Mouse (Mus musculus) MEL (cell line): ENCODE measurements at regions not wholly inside any gene's neighbourhood (a gene's known extent, or its start where the extent isn't known, plus 50 kb on each side); places are given as distances from the start of the nearest gene placed in this dataset.

ENCODE experiments used
- DNase-seq: peaks from one replicate; pipeline ENCODE4 v3.0.0; 2011; ENCODE audit warnings: low read depth, low spot score
- H3K27ac ChIP-seq: 2 replicates; pipeline ENCODE4 v1.5.1; 2012; ENCODE audit warnings: low read depth, mild to moderate bottlenecking, control low read depth, low read length, moderate library complexity; ENCODE audit not compliant: control insufficient read depth
- H3K27me3 ChIP-seq, 2 experiments: fragments of 150-350 bp in 1 of 2; sonication (generic) in 1 of 2; 2 replicates each; pipeline ENCODE4 v1.6.1; 2012; ENCODE audit warnings: low read length in 2 of 2, mild to moderate bottlenecking in 2 of 2, improper control_type of control experiment in 1 of 2, moderate library complexity in 1 of 2; ENCODE audit not compliant: insufficient read depth in 2 of 2, control insufficient read depth in 1 of 2
- H3K36me3 ChIP-seq, 2 experiments: 2 replicates each; pipeline ENCODE4 v1.6.1; 2012 to 2014; ENCODE audit warnings: low read length in 2 of 2, improper control_type of control experiment in 1 of 2, inconsistent platforms in 1 of 2, mild to moderate bottlenecking in 1 of 2; ENCODE audit not compliant: insufficient read depth in 2 of 2, control insufficient read depth in 1 of 2
- H3K4me1 ChIP-seq, 2 experiments: fragments of 150-350 bp in 1 of 2; sonication (generic) in 1 of 2; 2 replicates each; pipeline ENCODE4 v1.6.1; 2012; ENCODE audit warnings: low read length in 2 of 2, improper control_type of control experiment in 1 of 2, mild to moderate bottlenecking in 1 of 2; ENCODE audit not compliant: insufficient read depth in 2 of 2, control insufficient read depth in 1 of 2
- H3K4me3 ChIP-seq, 2 experiments: fragments of 150-350 bp in 1 of 2; sonication (generic) in 1 of 2; 2 replicates each; pipeline ENCODE4 v1.5.1; 2012; ENCODE audit warnings: low read depth in 2 of 2, low read length in 2 of 2, mild to moderate bottlenecking in 2 of 2, moderate library complexity in 2 of 2, control low read depth in 1 of 2, improper control_type of control experiment in 1 of 2; ENCODE audit not compliant: control insufficient read depth in 1 of 2, insufficient read depth in 1 of 2
- H3K79me2 ChIP-seq: 2 replicates; pipeline ENCODE4 v1.6.1; 2012; ENCODE audit warnings: mild to moderate bottlenecking, low read length, moderate library complexity; ENCODE audit not compliant: control insufficient read depth, poor library complexity, insufficient read depth
- H3K9ac ChIP-seq: 2 replicates; pipeline ENCODE4 v1.6.1; 2012; ENCODE audit warnings: low read depth, mild to moderate bottlenecking, control low read depth, low read length, moderate library complexity; ENCODE audit not compliant: control insufficient read depth, poor library complexity, severe bottlenecking
- H3K9me3 ChIP-seq: fragments of 150-350 bp; sonication (generic); replicated peaks from 2 replicates; pipeline ENCODE4 v1.6.1; 2012; ENCODE audit warnings: mild to moderate bottlenecking, low read length, improper control_type of control experiment, moderate library complexity; ENCODE audit not compliant: insufficient read depth
- CHD1 ChIP-seq: IDR thresholded peaks from 2 replicates; pipeline ENCODE4 v1.6.1; 2012; ENCODE audit warnings: low read depth, mild to moderate bottlenecking, inconsistent platforms, low read length, improper control_type of control experiment
- CHD2 ChIP-seq: IDR thresholded peaks from 2 replicates; pipeline ENCODE4 v1.6.1; 2011; ENCODE audit warnings: low read length, improper control_type of control experiment
- CTCF ChIP-seq, 3 experiments: IDR thresholded peaks in 2 of 3; conservative IDR thresholded peaks in 1 of 3; 2 replicates each; pipeline ENCODE4 v1.5.1; 2011 to 2012; ENCODE audit warnings: low read length in 3 of 3, low read depth in 2 of 3, mild to moderate bottlenecking in 2 of 3, improper control_type of control experiment in 1 of 3, inconsistent platforms in 1 of 3, mixed read lengths in 1 of 3, moderate library complexity in 1 of 3; ENCODE audit not compliant: control insufficient read depth in 1 of 3, insufficient read depth in 1 of 3, poor library complexity in 1 of 3, severe bottlenecking in 1 of 3
- E2F4 ChIP-seq: IDR thresholded peaks from 2 replicates; pipeline ENCODE4 v1.6.1; 2011; ENCODE audit warnings: low read depth, low read length, improper control_type of control experiment, borderline replicate concordance
- ELF1 ChIP-seq: IDR thresholded peaks from 2 replicates; pipeline ENCODE4 v1.6.1; 2014; ENCODE audit warnings: low read depth, mild to moderate bottlenecking, inconsistent platforms, low read length, improper control_type of control experiment, moderate library complexity
- EP300 ChIP-seq, 2 experiments: IDR thresholded peaks; 2 replicates each; pipeline ENCODE4 v1.6.1; 2011; ENCODE audit warnings: improper control_type of control experiment in 2 of 2, low read length in 2 of 2, low read depth in 1 of 2, mild to moderate bottlenecking in 1 of 2
- ETS1 ChIP-seq: IDR thresholded peaks from 2 replicates; pipeline ENCODE4 v1.6.1; 2012; ENCODE audit warnings: low read depth, mild to moderate bottlenecking, inconsistent platforms, low read length, improper control_type of control experiment, moderate library complexity
- GATA1 ChIP-seq: IDR thresholded peaks from 2 replicates; pipeline ENCODE4 v1.6.1; 2011; ENCODE audit warnings: low read depth, low read length, improper control_type of control experiment
- KAT2A ChIP-seq: conservative IDR thresholded peaks from 2 replicates; pipeline ENCODE4 v1.6.1; 2012; ENCODE audit warnings: low read depth, low read length, improper control_type of control experiment, inconsistent platforms
- MAFK ChIP-seq: IDR thresholded peaks from 2 replicates; pipeline ENCODE4 v1.6.1; 2011; ENCODE audit warnings: low read depth, mild to moderate bottlenecking, low read length, improper control_type of control experiment, borderline replicate concordance
- MAZ ChIP-seq: IDR thresholded peaks from 2 replicates; pipeline ENCODE4 v1.6.1; 2012; ENCODE audit warnings: low read depth, mild to moderate bottlenecking, inconsistent platforms, low read length, improper control_type of control experiment
- MEF2A ChIP-seq: IDR thresholded peaks from 2 replicates; pipeline ENCODE4 v1.6.1; 2014; ENCODE audit warnings: low read depth, mild to moderate bottlenecking, inconsistent platforms, low read length, improper control_type of control experiment; ENCODE audit not compliant: poor library complexity, insufficient replicate concordance, severe bottlenecking; ENCODE audit errors: extremely low read depth
- MXI1 ChIP-seq: IDR thresholded peaks from 2 replicates; pipeline ENCODE4 v1.6.1; 2011; ENCODE audit warnings: mild to moderate bottlenecking, low read depth, low read length, improper control_type of control experiment
- MYB ChIP-seq: IDR thresholded peaks from 2 replicates; pipeline ENCODE4 v1.6.1; 2011; ENCODE audit warnings: mild to moderate bottlenecking, low read depth, low read length, improper control_type of control experiment
- NELFE ChIP-seq: IDR thresholded peaks from 2 replicates; pipeline ENCODE4 v1.6.1; 2011; ENCODE audit warnings: low read depth, low read length, improper control_type of control experiment
- POLR2A ChIP-seq, 2 experiments: IDR thresholded peaks; 2 replicates each; pipeline ENCODE4 v1.6.1; 2011 to 2012; ENCODE audit warnings: low read length in 2 of 2, mild to moderate bottlenecking in 2 of 2, control low read depth in 1 of 2, improper control_type of control experiment in 1 of 2, low read depth in 1 of 2, moderate library complexity in 1 of 2; ENCODE audit not compliant: control insufficient read depth in 1 of 2, insufficient read depth in 1 of 2, poor library complexity in 1 of 2
- POLR2AphosphoS5 ChIP-seq: IDR thresholded peaks from 2 replicates; pipeline ENCODE4 v1.6.1; 2012; ENCODE audit warnings: low read depth, borderline replicate concordance, mild to moderate bottlenecking, inconsistent platforms, low read length, moderate library complexity, mixed read lengths
- RCOR1 ChIP-seq: IDR thresholded peaks from 2 replicates; pipeline ENCODE4 v1.6.1; 2012; ENCODE audit warnings: low read depth, mild to moderate bottlenecking, inconsistent platforms, low read length, improper control_type of control experiment
- TCF12 ChIP-seq: IDR thresholded peaks from 2 replicates; pipeline ENCODE4 v1.6.1; 2014; ENCODE audit warnings: low read depth, mild to moderate bottlenecking, inconsistent platforms, low read length, improper control_type of control experiment, moderate library complexity
- UBTF ChIP-seq: IDR thresholded peaks from 2 replicates; pipeline ENCODE4 v1.6.1; 2012; ENCODE audit warnings: low read depth, mild to moderate bottlenecking, inconsistent platforms, low read length, improper control_type of control experiment, moderate library complexity, borderline replicate concordance; ENCODE audit not compliant: insufficient read depth
- USF1 ChIP-seq: IDR thresholded peaks from 2 replicates; pipeline ENCODE4 v1.6.1; 2014; ENCODE audit warnings: low read depth, mild to moderate bottlenecking, inconsistent platforms, low read length, improper control_type of control experiment, moderate library complexity
- ZKSCAN1 ChIP-seq: IDR thresholded peaks from 2 replicates; pipeline ENCODE4 v1.6.1; 2012; ENCODE audit warnings: low read depth, mild to moderate bottlenecking, inconsistent platforms, low read length, improper control_type of control experiment, moderate library complexity
- ZNF384 ChIP-seq: IDR thresholded peaks from 2 replicates; pipeline ENCODE4 v1.6.1; 2012; ENCODE audit warnings: low read depth, mild to moderate bottlenecking, inconsistent platforms, low read length, improper control_type of control experiment

GRCm38 (mm10) chr3:147930811-147931251 lies 1059.5 kb downstream of the Adgrl2 start:
- no peaks in the 10 kb centered on the region for H3K9me3 ChIP-seq

GRCm38 (mm10) chr3:147920181-147920580 lies 1068.0 kb downstream of the Ttll7 start:
- Histone ChIP-seq H3K27me3 (no peaks in the 10 kb centered on the region), H3K27ac (no peak overlapping the region), H3K36me3 (no peaks in the 10 kb centered on the region), H3K4me1 (no peaks in the 10 kb centered on the region), H3K79me2 (no peaks in the 10 kb centered on the region), H3K4me3 (no peak overlapping the region), H3K9me3 (no peaks in the 10 kb centered on the region), H3K9ac (no peak overlapping the region)
- DNase-seq, result no peak
- TF ChIP-seq EP300 (IDR thresholded peaks at IDR 0.05; ENCODE audit: low read depth in 1 of 2, low read length in 2 of 2), result no peak
- TF ChIP-seq NELFE, result no peak
- TF ChIP-seq CHD2, result no peak
- no peak for TF ChIP-seq ZNF384
- TF ChIP-seq GATA1, result no peak
- TF ChIP-seq MAFK, result no peak
- TF ChIP-seq MYB, result no peak
- no peak for TF ChIP-seq KAT2A
- TF ChIP-seq MEF2A, result no peak
- TF ChIP-seq CTCF (IDR thresholded peaks at IDR 0.05 in 2 of 3, conservative IDR thresholded peaks at IDR 0.05 in 1 of 3; ENCODE audit: control insufficient read depth in 1 of 3, insufficient read depth in 1 of 3, low read depth in 2 of 3, low read length in 3 of 3, poor library complexity in 1 of 3, severe bottlenecking in 1 of 3), result no peak
- TF ChIP-seq ZKSCAN1, result no peak
- no peak for TF ChIP-seq E2F4
- TF ChIP-seq MXI1, result no peak
- no peak for TF ChIP-seq UBTF
- no peak for TF ChIP-seq USF1
- TF ChIP-seq ETS1, result no peak
- no peak for TF ChIP-seq RCOR1

More at GRCm38 (mm10) chr3:147930811-147931251, 1059.5 kb downstream of the Adgrl2 start:
- H3K4me3 ChIP-seq, result no peak overlapping the region
- H3K27ac ChIP-seq, result no peak overlapping the region
- TF ChIP-seq ELF1, result no peak
- no peak for TF ChIP-seq MXI1
- TF ChIP-seq ZNF384, result no peak
- no peak for TF ChIP-seq CHD2
- no peak for TF ChIP-seq POLR2A (IDR thresholded peaks at IDR 0.05; ENCODE audit: control insufficient read depth in 1 of 2, insufficient read depth in 1 of 2, low read depth in 1 of 2, low read length in 2 of 2, poor library complexity in 1 of 2)
- no peak for TF ChIP-seq POLR2AphosphoS5
- no peak for TF ChIP-seq EP300 (IDR thresholded peaks at IDR 0.05; ENCODE audit: low read depth in 1 of 2, low read length in 2 of 2)
- TF ChIP-seq MAZ, result no peak
- no peak for TF ChIP-seq ETS1
- no peak for TF ChIP-seq USF1
- no peak for TF ChIP-seq CHD1
- no peak for TF ChIP-seq TCF12
- no peaks in the 10 kb centered on the region for H3K4me1 ChIP-seq
- H3K79me2 ChIP-seq, result no peaks in the 10 kb centered on the region
- H3K36me3 ChIP-seq, result no peaks in the 10 kb centered on the region
- H3K9ac ChIP-seq, result no peak overlapping the region
- no peak for DNase-seq
- H3K27me3 ChIP-seq, result no peaks in the 10 kb centered on the region
